Mouse (Mus musculus): ENCODE measurements at regions not wholly inside any gene's neighbourhood (a gene's known extent, or its start where the extent isn't known, plus 50 kb on each side); places are given as distances from the start of the nearest gene placed in this dataset.

- no peak for DNase-seq (ENCODE audit: extremely low read depth, low read depth)
Measured at GRCm38 (mm10) chr13:52013757-52014156, 167.3 kb downstream of the Gadd45g start.

GRCm38 (mm10) chr13:52014566-52014965 is 168.1 kb downstream of the Gadd45g start:
- no peak for DNase-seq (ENCODE audit: extremely low read depth, low read depth)

GRCm38 (mm10) chr13:52015066-52015465 is 168.6 kb downstream of the Gadd45g start:
- no peak for DNase-seq (ENCODE audit: extremely low read depth, low read depth)

- DNase-seq (ENCODE audit: extremely low read depth, low read depth): no peak
Measured at GRCm38 (mm10) chr13:52015496-52015895, 169.0 kb downstream of the Gadd45g start.

- DNase-seq (ENCODE audit: extremely low read depth, low read depth): no peak
Measured at GRCm38 (mm10) chr13:52017598-52018190, 171.2 kb downstream of the Gadd45g start.

GRCm38 (mm10) chr13:52019647-52020046 is 173.2 kb downstream of the Gadd45g start:
- no peak for DNase-seq (ENCODE audit: extremely low read depth, low read depth)

GRCm38 (mm10) chr13:52021150-52021549 is 174.7 kb downstream of the Gadd45g start:
- DNase-seq (ENCODE audit: extremely low read depth, low read depth): no peak

GRCm38 (mm10) chr13:52021828-52022227 is 175.3 kb downstream of the Gadd45g start:
- no peak for DNase-seq (ENCODE audit: extremely low read depth, low read depth)

GRCm38 (mm10) chr13:52022529-52022928 is 176.1 kb downstream of the Gadd45g start:
- no peak for DNase-seq (ENCODE audit: extremely low read depth, low read depth)

- DNase-seq (ENCODE audit: extremely low read depth, low read depth): no peak
Measured at GRCm38 (mm10) chr13:52024349-52024748, 177.9 kb downstream of the Gadd45g start.

GRCm38 (mm10) chr13:52024832-52025481 is 178.5 kb downstream of the Gadd45g start:
- no peak for DNase-seq (ENCODE audit: extremely low read depth, low read depth)

- DNase-seq (ENCODE audit: extremely low read depth, low read depth): no peak
Measured at GRCm38 (mm10) chr13:52025482-52025848, 179.0 kb downstream of the Gadd45g start.

GRCm38 (mm10) chr13:52026291-52026690 is 179.8 kb downstream of the Gadd45g start:
- no peak for DNase-seq (ENCODE audit: extremely low read depth, low read depth)

GRCm38 (mm10) chr13:52029868-52030422 is 183.5 kb downstream of the Gadd45g start:
- no peak for DNase-seq (ENCODE audit: extremely low read depth, low read depth)

- no peak for DNase-seq (ENCODE audit: extremely low read depth, low read depth)
Measured at GRCm38 (mm10) chr13:52031465-52031864, 185.0 kb downstream of the Gadd45g start.

- DNase-seq (ENCODE audit: extremely low read depth, low read depth): no peak
Measured at GRCm38 (mm10) chr13:52035731-52036130, 189.3 kb downstream of the Gadd45g start.

GRCm38 (mm10) chr13:52036351-52036750 is 189.9 kb downstream of the Gadd45g start:
- no peak for DNase-seq (ENCODE audit: extremely low read depth, low read depth)

- no peak for DNase-seq (ENCODE audit: extremely low read depth, low read depth)
Measured at GRCm38 (mm10) chr13:52037218-52037617, 190.7 kb downstream of the Gadd45g start.

- DNase-seq (ENCODE audit: extremely low read depth, low read depth): no peak
Measured at GRCm38 (mm10) chr13:52041467-52042421, 195.3 kb downstream of the Gadd45g start.

GRCm38 (mm10) chr13:52042867-52043266 is 196.4 kb downstream of the Gadd45g start:
- DNase-seq (ENCODE audit: extremely low read depth, low read depth): no peak

GRCm38 (mm10) chr13:52043916-52044315 is 197.4 kb downstream of the Gadd45g start:
- no peak for DNase-seq (ENCODE audit: extremely low read depth, low read depth)

- DNase-seq (ENCODE audit: extremely low read depth, low read depth): no peak
Measured at GRCm38 (mm10) chr13:52045349-52045748, 198.9 kb downstream of the Gadd45g start.
